ENCODE assay signal across 11 mouse cellular contexts in genomic region chr9:31315983-31316382, GRCm38 (mm10). TPM values are rescaled to one million over a fixed set of nuclear protein-coding genes. Genes with fewer than 3 reads are reported as not detected.
A peak's percentile ranks its signal among the peaks of the same experiment; 100 is the strongest.
DNase-seq lines count a peak whose midpoint lies in the region; TF ChIP-seq lines count a peak whose summit lies in the region.
"Had no signal": no experiment of that assay in that cellular context is flagged by ENCODE, and none has a peak within 500 bp of the region (broad histone marks: within the 10 kb centered on the region; RNA-seq: fewer than 3 reads in every experiment).

No protein-coding gene starts in this region.

- H3K4me3 ChIP-seq in kidney, adult 2 months (ENCODE audit: insufficient read depth, low read depth, low read length), result no peak overlapping the region
- H3K4me3 ChIP-seq in gastrocnemius, adult 2 months, result no peak overlapping the region
- H3K4me3 ChIP-seq: embryonic facial prominence, embryonic 13.5 days; left cerebral cortex, adult 2 months had no signal

- TF ChIP-seq CTCF in kidney, adult 2 months (conservative IDR thresholded peaks at IDR 0.05; ENCODE audit: insufficient read depth, insufficient read length, low read depth, low read length), result no peak
- no peak for TF ChIP-seq CTCF in gastrocnemius, adult 2 months (IDR thresholded peaks at IDR 0.05)

- peak; percentile 16 for DNase-seq in kidney, adult 2 months
- DNase-seq in kidney, adult 9 months, result no peak
- DNase-seq in urinary bladder, postnatal 14 days (ENCODE audit: low spot score), result peak; percentile 23
- no peak for DNase-seq in urinary bladder, adult 18-20 months (ENCODE audit: low spot score in 2 of 2)
- peak; percentile 16 for DNase-seq in kidney, postnatal 14 days
- DNase-seq in telencephalon, adult 2 months (ENCODE audit: low read depth, low spot score), result peak; percentile 45
- no peak for DNase-seq in gastrocnemius, adult 18-20 months (ENCODE audit: low spot score)
- DNase-seq in gastrocnemius, adult 2 months, result no peak
- DNase-seq: lung, postnatal 36 days had no signal

- H3K27ac ChIP-seq in kidney, adult 2 months (ENCODE audit: insufficient read depth, low read depth, low read length), result no peak overlapping the region
- H3K27ac ChIP-seq in gastrocnemius, adult 2 months, result no peak overlapping the region
- H3K27ac ChIP-seq: embryonic facial prominence, embryonic 13.5 days; left cerebral cortex, adult 2 months had no signal

- peaks cover 3% of the 10 kb centered on the region; the same call in 1 of the 2 replicates for H3K4me1 ChIP-seq in kidney, adult 2 months (ENCODE audit: control insufficient read depth, insufficient read depth, low read length)

- H3K36me3 ChIP-seq in kidney, adult 2 months (ENCODE audit: control insufficient read depth, insufficient read depth, low read length), result no peaks in the 10 kb centered on the region

- intact Hi-C loops in gastrocnemius, adult 2 months (cut with DNase I), result no loop called here

- no peaks in the 10 kb centered on the region for H3K27me3 ChIP-seq in kidney, adult 2 months (replicated peaks; ENCODE audit: control insufficient read depth, insufficient read depth, low read length)
- H3K27me3 ChIP-seq: embryonic facial prominence, embryonic 13.5 days had no signal

- 32% methylated on average over 8 of the region's 8 CpGs for WGBS in kidney, adult 2 months

- no peak for TF ChIP-seq POLR2A in kidney, adult 2 months (IDR thresholded peaks at IDR 0.05; ENCODE audit: low read depth, low read length)

RNA-seq across cellular contexts. Expression of gene Prdm10, which starts 35.6 kb away (rescaled TPM):
- 4.1 and 4.9 TPM in 2 replicates for polyA plus RNA-seq in kidney, adult 2 months (2012; rRNA removed)
- total RNA-seq in gastrocnemius, adult 18-20 months (2021), result 1 to 10 TPM; 3.7 to 4.1 TPM
- 1 to 10 TPM; 4.4 to 4.8 TPM for total RNA-seq in gastrocnemius, adult 2 months (2021)

Comparison
In these comparisons a context has a peak if more than half of its experiments do, and no peak if none do; other contexts are left out.
1. DNase-seq: peak in kidney, adult 2 months (single experiment), urinary bladder, postnatal 14 days (single experiment), kidney, postnatal 14 days (single experiment) and telencephalon, adult 2 months (single experiment); none in kidney, adult 9 months (single experiment), urinary bladder, adult 18-20 months (0 of 2), gastrocnemius, adult 18-20 months (single experiment) and gastrocnemius, adult 2 months (single experiment).